Mouse (Mus musculus) left cerebral cortex, adult 9 months (tissue): ENCODE results near the gene Ang2.

Source experiments
- DNase-seq, 2 experiments: peaks; one replicate each; pipeline ENCODE4 v3.0.0; 2022; ENCODE audit warnings: low spot score in 2 of 2

Ang2 gene

DNA sequence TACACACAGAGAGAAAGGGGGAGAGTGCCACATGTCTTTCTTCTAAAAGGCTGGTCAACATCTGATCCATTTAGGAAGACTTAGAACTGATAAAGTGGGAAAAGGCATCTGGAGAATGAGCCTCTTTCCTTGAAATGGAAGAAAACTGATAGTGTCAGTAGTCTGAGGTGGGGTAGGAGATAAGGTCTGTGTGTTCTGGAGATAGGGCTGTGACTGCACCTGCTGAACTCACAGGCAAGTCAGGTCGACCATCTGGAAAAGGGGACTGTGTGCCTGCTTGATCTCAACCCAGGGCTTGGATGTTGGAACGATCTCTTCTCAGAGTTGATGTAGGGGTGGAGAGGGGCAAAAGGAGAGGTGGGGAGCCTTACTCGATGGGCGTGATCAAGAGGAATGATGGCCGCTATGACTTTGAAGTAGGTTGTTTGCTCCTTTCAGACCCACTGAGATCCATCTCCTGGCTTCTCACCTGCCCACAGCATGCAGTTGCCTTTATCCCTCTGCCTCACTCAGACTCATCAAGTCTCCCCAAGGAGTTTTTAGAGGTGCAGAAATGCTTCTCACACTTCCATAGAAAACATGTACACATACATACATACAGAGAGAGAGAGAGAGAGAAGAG lies 46.6 kb downstream of the Ang2 start:
- DNase-seq: no peak

DNA sequence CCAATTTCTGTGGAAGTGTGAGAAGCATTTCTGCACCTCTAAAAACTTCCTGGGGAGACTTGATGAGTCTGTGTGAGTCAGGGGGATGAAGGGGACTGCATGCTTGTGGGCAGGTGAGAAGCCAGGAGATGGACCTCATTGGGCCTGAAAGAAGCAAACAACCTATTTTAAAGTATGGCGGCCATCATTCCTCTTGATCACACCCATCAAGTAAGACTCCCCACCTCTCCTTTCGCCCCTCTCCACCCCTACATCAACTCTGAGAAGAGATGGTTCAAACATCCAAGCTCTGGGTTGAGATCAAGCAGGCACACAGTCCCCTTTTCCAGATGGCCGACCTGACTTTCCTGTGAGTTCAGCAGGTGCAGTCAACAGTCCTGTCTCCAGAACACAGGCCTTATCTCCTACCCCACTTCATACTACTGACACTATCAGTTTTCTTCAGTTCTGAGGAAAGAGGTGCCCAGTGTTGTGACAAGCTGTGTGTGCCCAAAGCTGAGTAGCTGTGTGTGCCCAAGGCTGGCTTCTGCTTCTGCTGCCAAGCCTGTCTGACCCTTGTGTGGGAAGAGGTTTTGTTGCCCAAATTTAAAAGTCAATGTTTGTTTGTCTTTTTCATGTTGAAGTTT lies 48.6 kb downstream of the Ang2 start:
- DNase-seq: no peak

DNA sequence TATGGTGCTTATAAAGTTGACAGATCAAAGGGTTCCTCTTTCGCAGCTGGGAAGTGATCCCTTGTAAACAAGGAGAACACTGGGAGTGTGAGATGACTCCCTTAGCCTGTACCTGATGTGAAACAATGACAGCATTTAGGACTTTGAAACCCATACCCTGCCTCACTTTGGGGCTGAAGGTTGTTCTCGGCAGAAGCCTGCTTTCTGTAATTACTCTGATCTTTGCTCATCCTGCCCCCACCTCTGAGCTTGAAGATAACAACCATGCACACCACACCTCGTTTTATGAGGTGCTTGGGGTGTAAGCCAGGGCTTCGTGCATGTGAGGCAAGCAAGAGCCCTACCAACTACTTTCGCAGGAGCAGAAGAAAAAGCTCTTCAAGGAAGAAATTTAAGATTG lies 49.8 kb downstream of the Ang2 start:
- no peak for DNase-seq

DNA sequence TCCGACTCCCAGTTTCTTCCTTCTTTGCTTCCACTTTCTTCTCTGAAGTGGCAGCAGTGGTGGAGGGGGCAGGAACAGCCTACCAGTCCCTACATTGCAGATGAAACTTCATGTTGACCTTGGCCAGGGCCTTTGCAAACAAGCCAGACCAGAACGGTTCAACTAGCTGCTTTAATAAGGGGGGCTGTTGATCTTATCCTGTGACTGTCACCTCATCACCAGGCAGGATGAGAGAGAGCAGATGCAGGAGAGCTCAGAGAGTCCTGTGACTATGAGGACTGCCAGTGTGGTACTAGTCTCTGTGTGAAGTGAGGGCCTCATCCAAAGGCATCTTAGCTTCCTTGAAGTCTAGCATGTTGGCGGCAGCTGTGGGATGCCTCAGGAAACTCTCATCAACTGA lies 50.9 kb downstream of the Ang2 start:
- DNase-seq: no peak

DNA sequence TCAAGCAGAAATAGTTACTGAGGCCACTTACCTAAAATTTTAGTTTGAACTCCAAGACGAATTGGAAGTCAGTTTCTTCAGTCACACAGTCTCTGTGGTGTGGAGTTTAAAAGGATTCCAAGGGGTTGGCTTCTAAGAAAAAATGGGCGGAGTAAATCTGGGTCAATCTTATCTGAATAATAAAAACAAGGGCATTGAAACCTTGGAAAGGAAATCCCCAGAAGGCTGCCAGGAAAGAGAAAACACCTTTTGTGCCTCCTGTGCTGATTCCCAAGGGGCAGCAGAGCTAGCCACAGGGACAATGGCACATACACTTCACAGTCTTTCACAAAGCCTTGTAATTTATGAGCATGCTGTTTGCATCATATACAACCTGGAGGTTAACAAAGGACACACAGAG lies 52.3 kb downstream of the Ang2 start, which contains the start of gene Rnase1:
Gene Rnase1, minus strand, starts transcription at position 101 of the 400 bp plus-strand sequence.
- no peak for DNase-seq

DNA sequence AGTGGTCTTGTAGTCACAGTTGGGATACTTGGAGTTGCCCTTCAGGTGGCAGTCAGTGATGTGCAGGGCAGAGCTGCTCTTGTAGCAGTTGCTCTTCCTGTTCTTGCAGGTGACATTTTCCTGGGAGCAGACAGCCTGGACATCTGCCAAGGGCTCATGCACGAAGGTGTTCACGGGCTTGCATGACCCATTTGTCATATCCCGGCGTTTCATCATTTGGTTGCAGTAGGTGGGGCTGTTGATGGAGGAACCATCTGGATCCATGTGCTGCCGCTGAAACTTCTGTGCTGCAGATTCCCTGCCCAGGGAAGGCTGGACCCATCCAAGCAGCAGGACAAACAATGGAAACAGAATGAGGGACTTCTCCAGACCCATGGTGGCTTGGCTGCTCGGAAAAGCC lies 53.4 kb downstream of the Ang2 start:
- DNase-seq: no peak
